Mouse (Mus musculus): Measurements from ENCODE around the gene Rpl10-ps3. TPM values are rescaled to one million over a fixed set of nuclear protein-coding genes. Genes with fewer than 3 reads are reported as not detected.

Gene Rpl10-ps3
- 1,000 to 10,000 TPM; 1,030 to 1,496 (median 1,206) TPM for total RNA-seq (2022)

DNA sequence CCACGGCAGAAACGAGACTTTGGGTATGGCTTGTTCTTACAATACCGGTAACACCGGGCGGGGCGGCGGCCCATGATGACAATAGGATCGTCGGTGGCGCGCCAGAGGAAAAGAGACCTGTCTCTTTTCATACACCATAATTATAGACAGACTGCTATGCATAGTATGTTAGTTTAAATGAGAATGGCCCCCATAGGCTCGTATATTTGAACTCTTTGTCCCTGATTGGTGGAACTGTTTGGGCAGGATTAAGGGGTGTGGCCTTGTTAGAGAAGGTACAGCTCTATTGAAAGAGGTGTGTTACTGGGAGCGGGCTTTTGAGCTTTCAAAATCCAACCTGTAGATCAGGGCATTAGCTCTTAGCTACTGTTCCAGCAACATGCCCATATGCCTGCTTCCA lies at the start of gene Rpl10-ps3:
TSS of gene Rpl10-ps3 (minus strand) at position 101 of the 400 bp plus-strand sequence.
- DNase-seq = no peak

- no peak for DNase-seq
Measured at GRCm38 (mm10) chr9:50375598-50375997, 30.8 kb upstream of the Rpl10-ps3 start.

GRCm38 (mm10) chr9:50374666-50375065 lies 29.9 kb upstream of the Rpl10-ps3 start:
- DNase-seq = no peak

DNA sequence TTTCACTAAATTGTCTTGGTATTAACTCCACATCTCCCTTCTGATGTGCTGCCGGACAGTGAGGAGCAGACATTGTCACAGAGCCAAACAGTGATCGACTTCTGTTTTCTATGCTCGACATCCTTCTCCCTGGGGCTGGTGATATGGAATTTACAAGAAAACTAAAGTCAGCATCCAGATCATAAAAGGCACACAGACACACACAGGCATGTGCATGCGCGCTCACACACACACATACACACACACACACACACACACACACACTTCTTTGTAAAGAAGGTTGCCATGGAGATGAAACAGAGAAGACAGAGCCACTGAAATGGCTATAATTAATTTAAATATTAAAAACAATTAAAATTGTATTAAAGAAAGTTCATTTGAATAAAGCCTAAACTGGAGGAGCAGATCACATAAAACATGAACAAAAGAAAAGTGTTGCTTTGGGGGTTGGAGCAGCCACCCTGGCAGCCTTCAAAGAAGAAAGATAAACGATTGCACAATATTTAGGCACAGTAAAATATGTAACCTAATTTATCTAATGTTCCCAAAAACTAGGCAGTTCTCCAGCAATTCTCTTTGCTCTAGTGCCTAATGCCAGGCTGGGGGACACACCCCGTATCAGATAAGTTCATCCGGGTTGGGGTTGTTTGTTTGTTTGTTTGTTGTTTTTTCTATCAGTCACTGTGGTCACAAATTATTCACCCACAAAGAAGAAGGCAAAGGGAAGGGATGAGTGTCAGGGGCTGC lies 24.0 kb upstream of the Rpl10-ps3 start:
- DNase-seq = no peak

DNA sequence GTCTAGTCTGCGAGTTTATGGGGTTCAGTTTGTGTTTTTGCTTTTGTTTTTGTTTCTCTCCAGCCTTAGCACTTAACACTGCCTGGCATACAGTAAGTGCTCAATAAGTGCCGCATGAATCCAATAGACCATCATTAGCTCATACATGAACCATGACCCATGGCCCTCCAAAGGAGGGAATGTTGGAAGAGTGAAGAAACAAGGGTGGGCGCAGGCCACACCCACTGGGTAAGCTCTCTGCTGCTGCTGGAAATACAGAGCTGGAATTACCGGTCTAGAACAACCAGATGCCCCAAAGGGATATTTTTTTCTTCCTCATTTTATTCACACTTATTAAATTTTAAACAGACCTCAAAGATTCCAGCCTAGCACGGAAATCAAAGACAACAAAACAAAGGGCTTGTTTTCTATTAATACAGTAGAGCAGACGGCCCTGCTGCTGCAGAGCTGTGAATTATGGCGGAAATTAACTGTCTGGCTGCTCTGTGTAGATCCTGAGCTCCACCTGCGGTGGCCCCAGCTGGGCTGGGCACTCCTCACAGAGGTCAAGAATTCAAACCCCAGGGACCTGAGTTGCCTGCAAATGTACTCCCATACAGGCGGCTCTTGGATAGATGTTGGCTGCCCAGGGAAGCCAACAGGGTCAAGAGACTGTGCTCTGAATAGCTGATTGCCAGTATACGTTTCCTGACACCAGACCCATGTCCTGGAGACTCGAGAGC lies 20.5 kb upstream of the Rpl10-ps3 start:
- DNase-seq = peak; percentile 28

DNA sequence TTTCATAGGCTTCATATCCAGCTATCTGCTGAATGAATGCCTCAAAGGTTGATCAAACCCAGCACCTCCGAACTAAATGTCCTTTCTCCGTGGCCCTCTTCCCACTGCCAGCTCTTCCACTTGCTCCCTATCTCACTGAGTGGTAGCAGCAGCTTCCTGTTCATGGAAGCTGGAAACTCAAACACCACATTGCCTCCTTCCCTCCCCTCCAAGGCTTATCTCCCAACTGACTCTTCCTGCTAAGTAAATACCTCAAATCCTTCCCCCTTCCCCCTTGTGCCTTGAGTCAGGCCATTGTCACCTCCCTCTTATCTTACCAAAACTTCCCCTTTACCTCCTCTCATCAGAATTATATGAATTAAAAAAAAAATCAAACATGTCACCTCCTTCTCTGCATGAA lies 19.2 kb upstream of the Rpl10-ps3 start:
- DNase-seq = no peak

DNA sequence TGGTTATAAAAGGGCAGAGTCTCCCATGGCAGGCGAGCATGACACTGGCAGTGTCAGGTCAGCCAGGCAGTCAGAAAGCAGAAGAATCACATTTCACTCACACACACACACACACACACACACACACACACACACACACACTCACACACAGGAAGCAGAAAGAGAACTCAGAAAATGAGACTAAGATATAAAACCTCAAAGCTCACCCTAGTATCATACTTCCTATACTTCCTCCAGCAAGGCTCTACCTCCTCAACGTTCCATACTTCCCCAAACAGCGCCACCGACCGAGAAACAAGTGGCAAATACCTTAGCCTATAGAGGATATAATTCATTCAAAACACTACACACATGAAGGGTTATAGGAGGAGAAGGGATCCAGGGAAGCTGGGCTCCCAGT lies 18.5 kb upstream of the Rpl10-ps3 start:
- DNase-seq = no peak

DNA sequence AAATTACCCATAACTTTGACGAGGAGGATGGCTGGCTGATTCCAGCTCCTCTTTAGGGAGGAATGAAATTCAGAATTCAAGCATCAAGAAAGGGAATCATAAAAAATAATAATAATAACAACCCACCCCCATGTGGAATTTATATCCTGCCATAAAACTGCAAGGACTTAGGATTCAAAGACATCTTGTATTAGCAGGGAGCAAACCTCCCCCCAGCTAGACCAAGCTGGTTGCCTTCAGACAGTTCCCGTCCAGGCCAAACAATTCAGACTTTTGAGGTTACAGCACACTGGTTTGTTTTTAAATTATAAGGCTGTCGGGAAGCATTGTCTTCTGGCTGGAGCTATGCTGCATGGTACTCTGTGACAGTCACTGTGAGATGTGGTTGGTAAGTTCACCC lies 17.8 kb upstream of the Rpl10-ps3 start:
- no peak for DNase-seq

- no peak for DNase-seq
Measured at GRCm38 (mm10) chr9:50360370-50360769, 15.6 kb upstream of the Rpl10-ps3 start.

GRCm38 (mm10) chr9:50357331-50357730 lies 12.6 kb upstream of the Rpl10-ps3 start:
- DNase-seq = no peak

GRCm38 (mm10) chr9:50351746-50352145 lies 7.0 kb upstream of the Rpl10-ps3 start:
- DNase-seq = no peak

DNA sequence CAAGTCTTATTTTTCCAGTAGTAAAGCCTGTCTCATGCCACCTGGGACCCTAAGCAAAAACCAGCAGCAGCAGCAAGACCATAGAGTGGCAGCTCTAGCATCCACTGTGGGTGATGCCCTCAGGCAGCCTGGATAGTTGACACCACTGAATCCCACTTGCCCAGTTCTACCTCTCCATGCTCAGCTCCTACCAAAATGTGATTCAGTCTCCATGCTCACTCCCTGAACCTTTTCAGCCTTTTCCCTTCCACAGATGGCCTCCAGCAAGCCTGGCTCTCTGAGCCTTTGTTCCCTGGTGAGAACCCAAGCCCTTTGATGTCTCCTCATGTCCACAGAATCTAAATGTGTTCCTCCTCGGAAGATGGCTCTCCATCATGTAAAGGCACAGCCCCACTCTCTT lies 5.8 kb upstream of the Rpl10-ps3 start:
- no peak for DNase-seq

GRCm38 (mm10) chr9:50349156-50349555 lies 4.4 kb upstream of the Rpl10-ps3 start:
- DNase-seq = no peak

DNA sequence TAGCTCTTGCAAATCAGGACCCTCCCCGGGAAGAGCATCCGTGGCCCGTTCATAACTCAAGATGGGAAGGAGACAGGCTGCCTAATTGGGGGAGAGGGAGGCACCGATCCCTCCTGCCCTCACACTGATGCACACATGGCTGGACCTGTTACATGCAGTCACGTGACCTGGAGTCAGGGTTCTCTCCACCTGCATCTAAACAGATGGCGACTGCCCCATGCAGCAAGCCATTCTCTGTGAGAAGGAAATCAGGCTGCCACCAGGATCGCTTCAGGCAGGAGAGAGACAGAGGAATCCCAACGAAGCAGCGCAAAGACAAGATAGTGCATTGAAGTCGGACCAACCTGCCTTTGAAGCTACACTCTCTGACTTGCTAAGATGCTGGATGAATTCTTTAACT lies 3.5 kb upstream of the Rpl10-ps3 start:
- no peak for DNase-seq

GRCm38 (mm10) chr9:50335539-50336325 lies 9.0 kb downstream of the Rpl10-ps3 start:
- DNase-seq = no peak

GRCm38 (mm10) chr9:50333413-50333812 lies 11.4 kb downstream of the Rpl10-ps3 start:
- no peak for DNase-seq

DNA sequence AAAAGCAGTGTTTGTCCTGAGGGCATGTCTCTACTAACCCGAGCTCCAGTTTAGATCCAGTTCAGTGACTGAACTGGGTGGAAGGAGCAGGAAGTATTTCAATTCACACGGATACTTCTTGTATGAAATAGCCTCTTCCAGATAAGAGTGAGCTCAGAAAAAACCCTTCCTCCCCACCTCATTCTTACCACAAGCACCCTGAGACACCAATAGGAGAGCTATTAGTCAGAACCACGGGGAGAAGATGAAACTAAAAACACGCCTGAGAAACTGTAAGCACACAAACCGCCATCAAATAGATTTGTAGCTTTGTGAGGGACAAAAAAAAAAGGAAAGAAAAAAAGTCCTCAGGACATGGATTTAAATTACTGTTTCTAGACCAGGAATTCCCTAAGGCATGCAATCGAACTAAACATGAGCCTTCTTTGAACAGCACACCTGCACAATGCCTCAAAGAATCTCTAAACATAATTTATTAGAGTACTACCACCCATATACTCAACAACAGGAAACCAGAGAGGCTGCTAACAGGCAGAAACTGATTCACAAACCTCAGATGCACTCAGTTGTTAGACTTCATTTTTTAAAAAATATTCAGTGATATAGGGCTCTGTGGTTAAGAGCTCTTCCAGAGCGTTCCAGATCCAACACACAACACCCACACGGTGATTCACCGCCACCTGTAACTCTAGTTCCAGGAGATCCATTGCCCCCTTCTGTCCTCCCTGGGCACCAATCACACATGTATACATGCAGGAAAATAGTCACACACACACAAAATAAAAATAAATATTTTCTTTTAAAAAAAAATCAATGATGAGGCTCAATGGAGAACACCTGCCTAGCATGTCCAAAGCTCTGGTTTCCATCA lies 20.2 kb downstream of the Rpl10-ps3 start:
- no peak for DNase-seq

DNA sequence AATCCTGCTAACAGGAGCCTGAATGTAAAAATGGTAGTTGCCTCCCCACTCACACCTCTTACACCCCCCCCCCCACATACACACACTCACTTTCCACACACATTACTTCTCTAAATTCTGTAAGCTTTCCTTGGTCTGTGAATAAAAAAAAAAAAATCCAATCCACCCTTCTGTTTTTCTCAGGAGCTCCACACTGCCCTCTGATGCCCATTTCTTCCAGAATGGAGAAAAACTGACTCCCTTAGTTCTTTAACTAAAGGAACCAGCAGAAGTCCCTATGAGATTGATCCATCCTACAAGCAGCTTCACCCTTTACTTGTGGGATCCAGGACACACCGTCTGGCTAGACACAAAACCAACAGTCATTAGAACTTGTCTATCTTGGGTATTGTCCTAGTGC lies 24.0 kb downstream of the Rpl10-ps3 start:
- no peak for DNase-seq

GRCm38 (mm10) chr9:50319506-50319905 lies 25.3 kb downstream of the Rpl10-ps3 start:
- DNase-seq = no peak

- DNase-seq = no peak
Measured at GRCm38 (mm10) chr9:50317299-50317698, 27.5 kb downstream of the Rpl10-ps3 start.

DNA sequence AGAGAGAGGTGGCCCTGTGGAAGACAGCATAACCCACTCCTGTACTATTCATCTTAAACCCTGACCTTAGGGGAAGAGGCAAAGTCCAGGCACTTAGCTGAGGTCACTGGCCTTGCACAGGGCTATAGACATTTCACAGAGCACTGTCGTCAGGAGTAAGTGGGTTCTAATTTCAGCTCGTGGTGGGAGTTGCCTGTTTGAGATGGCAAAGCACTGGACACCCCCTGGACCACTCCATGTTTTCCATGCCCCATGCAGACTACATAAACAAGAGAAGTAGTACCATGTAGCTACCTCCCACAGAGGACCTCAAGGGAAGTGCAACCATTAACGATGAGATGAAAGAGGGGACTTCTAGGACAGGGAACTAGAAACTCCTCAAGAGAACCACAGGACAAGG lies 29.1 kb downstream of the Rpl10-ps3 start:
- DNase-seq = no peak

DNA sequence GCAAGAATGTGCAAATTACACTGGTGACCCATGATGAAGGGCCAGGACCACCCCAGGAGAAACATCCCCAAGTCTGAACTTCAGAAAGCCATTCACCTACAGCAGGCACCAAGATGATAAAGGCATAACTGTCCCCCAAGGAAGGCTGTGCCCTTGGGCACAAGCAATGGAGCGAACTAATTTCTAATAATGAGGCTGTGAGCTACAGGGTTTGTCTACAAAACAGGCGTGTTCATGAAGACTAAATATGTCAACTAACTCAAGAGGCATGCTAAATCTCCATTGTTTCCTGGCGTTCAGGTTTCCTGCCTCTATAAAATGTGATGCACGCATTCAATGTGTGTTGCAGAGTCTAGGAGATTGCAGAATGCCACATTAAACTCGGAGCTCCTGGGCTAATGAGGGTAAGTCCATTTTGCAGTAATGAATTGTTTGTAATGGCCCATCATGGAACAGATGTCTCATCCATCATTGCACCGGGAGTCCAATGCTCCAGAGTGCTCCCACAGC lies 33.7 kb downstream of the Rpl10-ps3 start:
- DNase-seq = no peak
